Mouse (Mus musculus) telencephalon, adult 2 months (tissue): ENCODE results near the gene Rgl3.
A peak's percentile ranks its signal among the peaks of the same experiment; 100 is the strongest.

Source experiments
- DNase-seq: peaks from one replicate; pipeline ENCODE4 v3.0.0-alpha.2; 2011; ENCODE audit warnings: low read depth, low spot score

Rgl3 gene

GRCm38 (mm10) chr9:21983911-21984310 lies 5.3 kb downstream of the Rgl3 start:
- DNase-seq: no peak

GRCm38 (mm10) chr9:21978398-21979128 lies 10.7 kb downstream of the Rgl3 start:
- DNase-seq: no peak

DNA sequence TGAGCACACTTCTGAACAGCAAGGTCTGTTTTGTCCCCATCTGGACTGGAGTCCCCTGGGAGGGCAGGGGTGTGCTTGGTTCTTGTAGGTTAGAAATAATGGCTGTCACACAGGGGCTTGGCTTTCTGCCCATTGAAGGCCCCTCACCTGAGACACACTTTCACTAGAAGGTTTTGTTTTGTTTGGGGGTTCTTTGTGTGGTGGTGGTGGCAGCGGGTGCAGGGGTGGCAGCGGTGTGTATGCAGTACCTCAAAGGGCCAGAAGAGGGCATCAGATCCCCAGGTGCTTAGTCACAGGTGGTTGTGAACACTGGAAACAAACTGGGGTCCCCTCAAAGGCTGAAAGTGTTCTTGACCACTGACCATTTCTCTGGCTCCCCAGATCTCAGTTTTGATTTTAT lies 11.3 kb downstream of the Rgl3 start:
- no peak for DNase-seq

DNA sequence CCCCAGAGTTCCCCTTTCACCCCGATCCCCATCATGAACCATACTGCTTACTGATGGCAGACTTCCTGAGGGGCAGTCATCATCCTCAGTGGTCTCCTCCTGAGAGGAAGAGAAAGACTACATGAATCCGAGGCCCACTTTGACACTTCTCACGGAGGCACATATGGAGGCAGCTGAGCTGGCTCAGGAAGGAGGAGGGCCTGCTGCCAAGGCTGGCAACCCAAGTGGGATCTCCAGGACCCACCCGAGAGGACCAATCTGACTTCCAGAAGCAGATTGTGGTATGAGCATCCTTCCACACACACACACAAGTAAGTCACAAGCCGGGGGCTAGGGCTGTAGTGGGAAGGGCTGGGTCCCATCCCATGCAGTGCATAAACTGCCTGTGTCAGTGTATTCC lies 11.9 kb downstream of the Rgl3 start:
- no peak for DNase-seq

- DNase-seq: no peak
Measured at GRCm38 (mm10) chr9:21976626-21977175, 12.5 kb downstream of the Rgl3 start.

DNA sequence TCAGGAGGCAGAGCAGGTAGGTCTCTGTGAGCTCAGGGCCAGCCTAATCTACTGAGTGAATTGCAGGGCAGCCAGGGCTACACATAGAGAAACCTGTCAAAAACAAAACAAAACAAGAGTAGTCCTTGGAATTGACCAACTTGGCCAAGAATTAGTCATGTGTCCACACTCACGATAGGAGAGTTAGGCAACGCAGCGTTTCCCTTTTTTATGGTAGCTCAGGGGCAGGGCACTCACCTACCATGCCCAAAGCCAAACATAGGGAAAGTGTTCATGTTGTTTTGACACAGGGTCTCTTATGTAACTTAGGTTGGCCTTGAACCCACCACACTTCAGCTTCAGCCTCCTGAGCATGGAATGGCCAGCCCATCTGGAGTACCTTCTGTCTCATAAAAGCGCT lies 19.9 kb downstream of the Rgl3 start:
- DNase-seq: no peak

DNA sequence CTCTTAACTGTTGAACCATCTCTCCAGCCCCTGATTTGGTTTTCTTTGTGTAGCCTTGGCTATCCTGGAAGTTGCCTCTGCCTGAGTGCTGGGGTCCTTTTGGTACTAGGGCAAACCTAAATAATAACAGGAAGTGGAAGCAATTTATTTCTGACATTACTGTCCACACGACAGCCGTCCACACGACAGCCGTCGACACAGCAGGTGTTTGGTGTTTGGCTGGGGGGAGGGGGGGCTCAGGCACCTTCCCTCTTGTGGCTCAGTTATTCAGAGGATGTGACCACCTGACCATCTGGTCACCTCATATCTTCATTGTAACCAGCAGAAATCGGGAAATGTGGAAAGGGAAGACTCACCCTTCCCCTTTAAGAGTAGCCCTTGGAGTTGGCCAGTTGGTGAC lies 20.4 kb downstream of the Rgl3 start:
- DNase-seq: no peak

GRCm38 (mm10) chr9:21963417-21963816 lies 25.8 kb downstream of the Rgl3 start, which contains the start of gene Epor:
Epor (minus strand) TSS chr9:21963506.
- DNase-seq: no peak

DNA sequence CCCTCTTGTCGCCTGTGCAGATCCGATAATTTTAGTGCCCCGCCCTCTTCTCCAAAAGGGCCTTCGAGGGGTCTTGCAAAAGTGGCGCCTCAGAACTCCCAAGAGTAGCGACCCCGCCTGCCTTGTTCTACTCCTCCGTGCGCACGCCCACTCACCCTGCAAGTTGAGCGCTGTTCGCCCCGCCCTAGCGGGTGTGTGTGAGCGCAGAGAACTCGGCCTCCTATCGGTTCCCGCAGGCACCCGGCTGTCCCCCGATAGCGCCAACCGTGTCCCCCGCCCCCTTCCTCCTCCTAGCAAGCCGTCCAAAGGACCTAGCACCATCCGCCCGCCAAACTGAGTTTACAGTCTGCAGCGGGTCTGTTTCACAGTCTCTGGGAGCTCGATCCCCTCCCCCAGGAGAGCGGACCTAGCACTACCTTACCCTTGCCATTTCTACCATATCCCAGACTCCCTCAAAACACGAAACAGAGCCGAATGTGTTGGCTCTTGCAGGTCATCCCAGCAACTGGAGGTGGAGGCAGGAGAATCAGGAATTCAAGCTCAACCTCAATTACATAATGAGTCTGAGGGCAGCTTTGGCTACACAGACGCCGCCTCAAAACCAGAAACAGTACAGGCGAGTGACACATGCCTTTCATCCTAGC lies 26.7 kb downstream of the Rgl3 start:
- DNase-seq: peak; percentile 75

DNA sequence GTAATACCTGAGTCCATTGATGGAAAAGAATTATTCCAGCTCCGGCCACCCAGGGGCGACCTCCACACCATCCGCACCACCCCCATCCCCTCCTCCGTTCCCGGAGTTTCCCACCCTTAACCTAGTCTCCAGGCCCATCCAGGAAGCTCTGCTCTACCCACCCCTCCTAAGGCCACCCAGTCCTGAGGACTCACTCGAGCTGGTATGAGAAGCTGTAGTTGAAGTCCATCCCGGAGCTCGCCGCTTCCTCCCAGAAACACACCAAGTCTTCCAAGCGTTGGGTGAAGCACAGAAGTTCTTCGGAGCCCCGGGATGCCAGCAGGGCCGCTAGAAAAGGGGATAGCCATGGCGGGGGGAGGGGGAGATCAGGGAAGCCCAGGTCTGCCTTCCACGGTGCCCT lies 27.2 kb downstream of the Rgl3 start:
- no peak for DNase-seq

DNA sequence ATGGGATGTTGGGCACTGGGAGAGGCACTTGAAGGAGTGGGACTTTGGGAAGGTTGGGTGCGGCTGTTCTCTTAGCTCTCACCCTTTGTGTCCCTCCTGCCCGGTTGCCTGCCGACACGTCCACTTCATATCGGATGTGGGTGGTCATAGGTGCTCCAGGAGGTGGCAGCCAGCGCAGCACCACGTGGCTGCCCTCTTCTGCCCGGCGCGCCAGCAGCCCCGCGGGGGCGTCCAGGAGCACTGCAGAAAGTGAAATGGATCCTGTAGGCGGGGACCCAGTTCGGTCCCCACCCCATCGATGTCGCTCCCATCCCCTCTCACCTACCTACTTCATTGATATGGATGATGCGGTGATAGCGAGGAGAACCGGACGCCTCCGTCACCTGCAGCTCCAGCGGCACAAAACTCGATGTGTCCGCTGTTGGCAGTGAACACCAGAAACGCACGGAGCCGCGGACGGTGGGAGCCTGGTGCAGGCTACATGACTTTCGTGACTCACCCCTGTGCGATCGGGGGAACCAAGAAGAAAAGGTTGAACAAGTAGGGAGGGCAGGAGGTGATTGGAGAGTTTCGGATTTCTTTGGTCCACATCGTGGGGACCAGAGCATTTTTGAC lies 27.8 kb downstream of the Rgl3 start:
- DNase-seq: no peak

GRCm38 (mm10) chr9:21960558-21961208 lies 28.6 kb downstream of the Rgl3 start:
- no peak for DNase-seq

DNA sequence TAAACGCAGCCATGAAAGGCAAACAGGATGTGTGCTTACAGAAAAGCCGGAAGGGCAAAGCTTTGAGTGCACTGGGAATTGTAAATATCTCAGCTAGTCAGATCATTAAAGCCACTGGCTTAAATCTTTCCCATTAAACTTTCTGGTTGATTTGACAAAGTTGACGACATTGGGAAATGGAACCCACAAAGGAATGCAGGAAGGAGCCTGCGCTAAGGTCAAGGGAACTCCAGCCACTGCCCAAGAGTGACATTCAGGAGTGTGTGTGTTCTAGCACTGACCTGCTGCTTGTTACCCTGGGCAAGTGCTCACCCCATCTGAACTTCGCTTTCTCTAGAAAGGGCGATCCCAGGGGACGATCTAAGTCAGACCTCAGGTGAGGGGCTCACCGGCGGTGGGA lies 29.1 kb downstream of the Rgl3 start:
- no peak for DNase-seq

DNA sequence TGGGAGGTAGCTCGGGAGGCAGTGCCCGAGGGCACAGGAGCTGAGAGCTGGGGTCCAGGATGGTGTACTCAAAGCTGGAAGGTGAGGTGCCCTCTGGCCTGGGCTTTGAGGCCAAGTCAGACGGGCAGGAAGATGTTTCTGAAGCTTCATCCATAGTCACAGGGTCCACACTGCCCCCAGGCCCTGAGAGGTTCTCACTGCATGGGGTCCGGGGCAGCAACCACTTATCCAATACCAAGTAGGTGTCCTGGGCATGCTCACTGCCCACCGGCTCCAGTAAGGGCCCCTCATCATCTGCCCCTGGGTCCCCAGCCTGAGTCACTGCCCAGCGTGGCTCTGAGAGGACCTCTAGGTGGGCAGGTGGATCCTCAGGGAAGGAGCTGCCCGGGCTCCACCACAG lies 30.0 kb downstream of the Rgl3 start:
- no peak for DNase-seq

DNA sequence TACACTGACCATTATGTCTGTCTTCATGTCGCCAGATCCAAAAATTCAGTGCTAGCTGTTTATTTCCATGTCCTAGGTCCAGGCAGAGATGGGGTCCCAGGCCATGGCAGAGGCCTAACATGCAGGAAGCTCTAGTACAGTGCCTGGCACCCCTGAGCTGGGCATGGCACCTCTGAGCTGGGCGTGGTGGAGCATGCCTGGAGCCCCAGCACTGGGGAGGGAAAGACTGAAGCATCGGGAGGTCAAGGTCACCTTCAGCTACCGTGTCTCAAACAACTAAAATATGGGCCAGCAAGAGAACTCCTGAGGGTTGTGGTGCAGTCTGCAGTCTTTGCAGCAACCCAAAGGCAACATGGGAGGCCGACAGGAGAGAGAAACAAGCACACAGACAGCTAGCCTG lies 30.9 kb downstream of the Rgl3 start:
- no peak for DNase-seq

DNA sequence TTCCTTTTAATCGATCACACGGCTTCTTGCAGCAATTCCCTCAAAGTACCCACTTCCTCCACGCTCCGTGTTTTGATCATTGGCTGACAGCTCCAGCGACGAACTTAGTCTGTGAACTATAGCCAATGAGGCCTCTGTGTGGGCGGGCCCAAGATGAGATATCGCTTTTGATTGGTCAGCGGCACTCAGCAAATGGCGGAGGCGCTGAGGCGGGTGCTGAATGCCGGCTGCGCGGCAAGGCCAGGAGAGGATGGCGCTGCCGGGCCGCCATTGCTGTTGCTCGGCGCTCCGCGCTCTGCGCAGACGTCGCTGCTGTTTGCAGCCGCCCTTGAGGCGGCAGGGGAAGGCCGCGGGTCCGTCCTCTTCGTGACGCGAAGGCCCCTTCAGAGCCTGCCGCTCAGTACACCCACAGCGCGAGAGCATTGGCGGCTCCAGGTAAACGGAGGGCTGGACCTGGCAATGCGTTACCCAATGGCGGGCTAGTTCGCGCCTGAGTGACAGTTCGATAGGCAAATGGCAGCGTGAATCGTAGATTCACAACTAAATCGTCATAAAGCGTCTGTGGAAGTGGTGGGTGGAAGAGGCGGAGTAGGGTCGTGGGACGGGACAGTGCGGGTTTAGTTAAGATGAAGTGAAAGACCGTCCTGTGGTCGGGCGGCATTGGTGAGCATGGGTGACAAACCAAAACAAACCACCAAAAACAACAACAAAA lies 33.5 kb downstream of the Rgl3 start, which contains the start of gene Swsap1:
Swsap1 (plus strand) TSS at position 186 of the 712 bp plus-strand sequence.
- DNase-seq: peak; percentile 99

DNA sequence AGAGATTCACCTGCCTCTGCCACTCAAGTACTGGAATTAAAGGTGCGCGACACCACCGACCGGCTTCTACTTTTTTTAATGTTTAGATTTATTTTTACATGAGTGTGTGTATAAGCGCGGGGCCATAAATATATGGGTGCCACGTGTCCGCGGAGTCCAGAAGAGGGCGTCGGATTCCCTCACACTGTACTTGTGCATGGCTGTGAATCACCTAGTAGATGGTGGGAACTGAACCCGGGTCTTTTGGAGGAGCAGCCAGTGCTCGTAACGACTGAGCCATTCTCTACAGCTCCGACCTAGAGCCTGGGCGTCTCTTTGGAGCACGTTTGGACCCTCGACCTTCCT lies 34.0 kb downstream of the Rgl3 start:
- DNase-seq: no peak

- DNase-seq: no peak
Measured at GRCm38 (mm10) chr9:21954635-21955034, 34.6 kb downstream of the Rgl3 start.

DNA sequence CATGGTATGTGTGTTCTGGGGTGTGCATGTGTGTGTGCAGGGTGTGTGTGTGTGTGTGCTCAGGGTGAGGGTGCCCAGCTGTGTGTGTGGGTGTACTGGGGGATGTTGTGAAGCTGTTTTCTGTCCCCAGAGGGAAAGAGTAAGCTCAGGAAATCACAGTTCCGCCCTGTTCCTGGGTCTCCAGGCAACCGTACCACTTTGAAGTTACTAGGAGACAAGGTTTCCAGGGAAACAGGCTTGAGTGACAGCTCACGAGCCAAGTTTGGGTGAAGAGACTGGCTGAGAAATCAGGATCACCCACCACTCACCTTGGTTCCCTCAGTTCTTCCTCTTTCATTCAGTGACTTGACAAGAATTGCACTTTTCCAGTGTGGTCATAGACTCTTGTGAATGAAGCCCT lies 35.6 kb downstream of the Rgl3 start:
- peak; percentile 91 for DNase-seq

GRCm38 (mm10) chr9:21951977-21952376 lies 37.3 kb downstream of the Rgl3 start:
- DNase-seq: no peak

- no peak for DNase-seq
Measured at GRCm38 (mm10) chr9:21950322-21950721, 38.9 kb downstream of the Rgl3 start.

DNA sequence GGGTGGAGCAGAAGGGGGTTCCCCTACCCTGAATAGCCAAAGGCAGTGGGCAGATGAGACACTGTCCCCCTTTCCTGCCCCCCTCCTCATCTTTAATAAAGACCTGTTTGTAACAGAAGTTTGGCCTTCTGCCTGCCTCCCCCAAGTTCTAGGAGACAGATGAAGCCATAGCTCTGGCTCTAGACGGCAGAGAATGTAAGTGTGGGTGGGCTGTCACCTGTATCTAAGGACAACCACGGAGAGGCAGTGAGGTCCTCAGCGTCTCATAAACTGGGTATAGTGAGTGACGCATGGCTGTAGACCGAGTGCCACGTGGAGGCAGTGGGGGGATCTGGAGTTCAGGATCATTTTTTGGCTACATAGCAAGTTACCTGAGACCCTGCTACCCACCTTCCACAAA lies 40.5 kb downstream of the Rgl3 start:
- no peak for DNase-seq
